Mouse (Mus musculus) hindbrain, postnatal 0 days (tissue): ENCODE measurements at regions not wholly inside any gene's neighbourhood (a gene's known extent, or its start where the extent isn't known, plus 50 kb on each side); places are given as distances from the start of the nearest gene placed in this dataset.

Source experiments
- ATAC-seq: fragments of 200-750 bp; cut with Nextera tagmentation; 2 replicates; pipeline ENCODE4 v1.8.0; 2017; ENCODE audit warnings: mild to moderate bottlenecking, moderate TSS enrichment, moderate library complexity
- DNase-seq: peaks from one replicate; pipeline ENCODE4 v3.0.0-alpha.2; 2015; ENCODE audit warnings: low spot score
- H3K27ac ChIP-seq: fragments of 300-500 bp; sonication (generic); 2 replicates; pipeline ENCODE4 v1.5.1; 2014; ENCODE audit warnings: mild to moderate bottlenecking
- H3K27me3 ChIP-seq: fragments of 300-500 bp; sonication (generic); 2 replicates; pipeline ENCODE4 v1.6.1; 2014; ENCODE audit warnings: low read length, mixed read lengths; ENCODE audit not compliant: insufficient read depth
- H3K36me3 ChIP-seq: fragments of 300-500 bp; sonication (generic); 2 replicates; pipeline ENCODE4 v1.6.1; 2014; ENCODE audit warnings: low read length, mixed read lengths; ENCODE audit not compliant: insufficient read depth
- H3K4me1 ChIP-seq: fragments of 300-500 bp; sonication (generic); 2 replicates; pipeline ENCODE4 v1.6.1; 2014; ENCODE audit warnings: antibody characterized with exemption, low read length, mixed read lengths; ENCODE audit not compliant: insufficient read depth
- H3K4me2 ChIP-seq: fragments of 300-500 bp; sonication (generic); 2 replicates; pipeline ENCODE4 v1.6.1; 2014; ENCODE audit warnings: low read depth, mild to moderate bottlenecking, low read length, moderate library complexity, mixed read lengths
- H3K4me3 ChIP-seq: fragments of 300-500 bp; sonication (generic); 2 replicates; pipeline ENCODE4 v1.5.1; 2014; ENCODE audit warnings: low read length
- H3K9ac ChIP-seq: fragments of 300-500 bp; sonication (generic); replicated peaks from 2 replicates; pipeline ENCODE4 v1.6.1; 2014; ENCODE audit warnings: mild to moderate bottlenecking, low read length, moderate library complexity, mixed read lengths
- H3K9me3 ChIP-seq: fragments of 300-500 bp; sonication (generic); 2 replicates; pipeline ENCODE4 v1.6.1; 2016; ENCODE audit warnings: low read length, mixed read lengths
- CTCF ChIP-seq: IDR thresholded peaks from 2 replicates; pipeline ENCODE4 v1.5.1; 2016; ENCODE audit warnings: antibody characterized with exemption, control low read depth, low read depth
- WGBS: fragments of 180-500 bp; shearing (Covaris S2); extraction: QIAGEN DNeasy Blood & Tissue Kit; methylation state at CpG from one replicate; pipeline ENCODE4 v1.1.7; 2014; 5-methylcytosine and 5-hydroxymethylcytosine counted together

- H3K4me3 ChIP-seq = no peak overlapping the region
- WGBS = 14% methylated on average over 6 of the region's 6 CpGs
- DNase-seq (no peak), ATAC-seq (no peak)
- no peak overlapping the region for H3K9ac ChIP-seq
- no peaks in the 10 kb centered on the region for H3K9me3 ChIP-seq
- no peak for TF ChIP-seq CTCF
- H3K4me1 ChIP-seq = no peaks in the 10 kb centered on the region
- no peaks in the 10 kb centered on the region for H3K36me3 ChIP-seq
- H3K27ac ChIP-seq = no peak overlapping the region
- H3K4me2 ChIP-seq = no peak overlapping the region
- H3K27me3 ChIP-seq = no peaks in the 10 kb centered on the region
Observed at GRCm38 (mm10) chr9:27556315-27557225, 160.0 kb downstream of the Spata19 start.

- DNase-seq = no peak
- ATAC-seq = no peak
Observed at GRCm38 (mm10) chr9:27557886-27558285, 161.3 kb downstream of the Spata19 start.

GRCm38 (mm10) chr9:27558286-27558685, 161.7 kb downstream of the Spata19 start:
- no peak for TF ChIP-seq CTCF
- Histone ChIP-seq H3K27me3 (no peaks in the 10 kb centered on the region), H3K36me3 (no peaks in the 10 kb centered on the region), H3K9ac (no peak overlapping the region), H3K4me1 (no peaks in the 10 kb centered on the region), H3K27ac (no peak overlapping the region), H3K4me3 (no peak overlapping the region), H3K9me3 (0 out of 2 replicates have a peak, but pooled peaks cover 3% of the 10 kb centered on the region), H3K4me2 (no peak overlapping the region)
- DNase-seq (no peak), ATAC-seq (no peak)
- 86% methylated on average over 3 of the region's 3 CpGs for WGBS

More at GRCm38 (mm10) chr9:27557886-27558285, 161.3 kb downstream of the Spata19 start:
- H3K9me3 ChIP-seq = 0 out of 2 replicates have a peak, but pooled peaks cover 3% of the 10 kb centered on the region
- no peaks in the 10 kb centered on the region for H3K36me3 ChIP-seq
- no peak overlapping the region for H3K4me3 ChIP-seq
- no peak overlapping the region for H3K4me2 ChIP-seq
- H3K27me3 ChIP-seq = no peaks in the 10 kb centered on the region
- no peak overlapping the region for H3K27ac ChIP-seq
- TF ChIP-seq CTCF = no peak
- no peaks in the 10 kb centered on the region for H3K4me1 ChIP-seq
- H3K9ac ChIP-seq = no peak overlapping the region
- 87% methylated on average over 1 of the region's 1 CpGs for WGBS

DNA sequence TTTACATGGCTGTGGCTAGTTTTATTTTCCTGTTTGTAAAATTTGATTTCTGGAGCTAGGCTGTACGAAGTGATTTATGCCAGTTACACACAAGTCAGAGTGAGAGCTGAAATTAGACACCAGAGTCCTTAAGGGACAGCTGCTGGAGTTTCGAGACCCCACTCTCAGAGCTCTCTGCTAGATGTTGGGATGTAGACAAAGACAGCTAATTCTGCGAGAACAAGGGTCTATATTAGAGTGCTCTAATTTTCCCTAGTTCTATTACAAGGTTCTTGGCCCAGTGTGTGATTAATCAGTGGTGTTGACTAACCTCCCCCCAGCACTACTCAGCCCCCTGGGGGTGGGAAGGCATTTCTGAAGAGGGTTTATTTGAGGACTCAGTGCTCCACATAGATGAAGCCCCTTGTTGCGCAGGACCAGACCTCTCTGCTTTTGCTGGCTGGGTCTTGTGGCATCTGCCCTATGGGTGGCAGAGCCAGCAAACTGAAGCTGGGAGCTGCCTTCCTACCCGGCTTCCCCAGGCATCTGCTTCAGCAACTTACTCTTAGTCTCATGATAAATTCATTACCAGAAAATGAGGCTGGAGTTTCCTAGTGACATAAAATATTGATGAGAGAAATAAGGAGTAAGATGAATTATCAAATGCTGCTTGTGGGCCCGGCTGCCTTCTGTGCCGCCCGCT, 171.9 kb downstream of the Spata19 start:
- no peak overlapping the region for H3K4me3 ChIP-seq
- no peak for TF ChIP-seq CTCF

DNA sequence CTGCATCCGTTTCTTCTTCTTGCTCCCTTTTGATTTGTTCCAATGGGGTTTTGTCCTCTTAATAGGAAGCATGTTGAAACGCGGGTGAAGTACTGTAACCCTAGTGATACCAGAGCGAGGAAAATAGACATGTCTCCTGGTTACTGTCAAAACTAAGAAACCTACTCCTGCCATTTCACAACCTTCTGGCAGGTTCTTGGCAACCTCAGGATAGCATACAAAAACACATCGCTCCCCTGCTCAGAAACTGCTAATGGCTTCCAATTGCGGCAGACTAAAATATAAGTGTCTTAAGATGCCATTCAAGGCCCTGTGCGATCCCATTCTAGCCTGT, 172.4 kb downstream of the Spata19 start:
- ATAC-seq = no peak
- Histone ChIP-seq H3K36me3 (no peaks in the 10 kb centered on the region), H3K9ac (no peak overlapping the region), H3K9me3 (no peaks in the 10 kb centered on the region), H3K27me3 (no peaks in the 10 kb centered on the region), H3K4me1 (no peaks in the 10 kb centered on the region), H3K4me2 (no peak overlapping the region), H3K4me3 (no peak overlapping the region), H3K27ac (no peak overlapping the region)
- 61% methylated on average over 7 of the region's 7 CpGs for WGBS
- TF ChIP-seq CTCF = no peak
- no peak for DNase-seq

More for the DNA sequence above, 171.9 kb downstream of the Spata19 start:
- Histone ChIP-seq H3K9me3 (no peaks in the 10 kb centered on the region), H3K36me3 (no peaks in the 10 kb centered on the region), H3K27me3 (no peaks in the 10 kb centered on the region), H3K4me1 (no peaks in the 10 kb centered on the region), H3K27ac (no peak overlapping the region), H3K9ac (no peak overlapping the region), H3K4me2 (no peak overlapping the region)
- DNase-seq = peak; percentile 5
- ATAC-seq = no peak
- WGBS = 63% methylated on average over 8 of the region's 8 CpGs

GRCm38 (mm10) chr9:27617096-27617839, 173.3 kb upstream of the Opcml start:
- Histone ChIP-seq H3K4me3 (no peak overlapping the region), H3K4me2 (no peak overlapping the region), H3K27me3 (no peaks in the 10 kb centered on the region), H3K36me3 (no peaks in the 10 kb centered on the region), H3K9me3 (no peaks in the 10 kb centered on the region), H3K4me1 (peaks cover 6% of the 10 kb centered on the region; the same call in 1 of the 2 replicates), H3K27ac (no peak overlapping the region), H3K9ac (no peak overlapping the region)
- 26% methylated on average over 7 of the region's 7 CpGs for WGBS
- no peak for TF ChIP-seq CTCF
- ATAC-seq (peak; percentile 66; the same call in 1 of the 2 replicates), DNase-seq (peak; percentile 46)
